Mouse (Mus musculus): Measurements from ENCODE around the gene Gm11084. TPM values are rescaled to one million over a fixed set of nuclear protein-coding genes. Genes with fewer than 3 reads are reported as not detected.

Gm11084 gene
- not detected in 2 replicates for polyA plus RNA-seq (2014; fragmentation: Nextera tagmentation; extraction: Ambion mirVana)

DNA sequence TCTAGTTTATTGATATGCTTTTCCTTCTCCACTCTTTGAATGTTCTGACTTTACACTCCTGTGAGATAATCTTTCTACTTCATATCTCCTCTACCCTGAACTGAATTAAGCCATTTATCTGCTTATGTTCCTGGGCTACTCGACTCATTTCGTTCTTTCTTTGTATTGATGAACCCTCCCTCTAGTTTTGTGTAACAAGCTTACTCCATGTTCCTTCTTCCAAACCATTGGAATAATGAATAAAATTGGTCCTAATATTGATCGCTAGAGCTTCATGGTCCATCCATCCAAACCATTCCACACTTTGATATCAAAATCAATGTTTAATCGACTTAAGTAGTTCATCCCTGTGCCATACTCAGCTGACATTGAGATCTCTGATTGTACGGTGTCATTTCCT lies at the start of gene Gm11084:
Gm11084 (minus strand) TSS at position 101 of the 400 bp plus-strand sequence.
- ATAC-seq (no peak), DNase-seq (ENCODE audit: low spot score) (no peak)
- no peak within 1 kb of the TSS for H3K4me3 ChIP-seq (ENCODE audit: low read depth, low read length)
- H3K4me2 ChIP-seq (ENCODE audit: low read length): no peak within 1 kb of the TSS
- no peaks in the 10 kb centered on the region for H3K27me3 ChIP-seq (replicated peaks; ENCODE audit: control insufficient read depth, insufficient read depth, low read length)
- no peak within 1 kb of the TSS for H3K27ac ChIP-seq (ENCODE audit: low read depth, low read length)
- no peaks in the 10 kb centered on the region for H3K36me3 ChIP-seq (ENCODE audit: control insufficient read depth, insufficient read depth, low read length)
- 0 out of 2 replicates have a peak, but pooled peaks cover 3% of the 10 kb centered on the region for H3K9me3 ChIP-seq (replicated peaks; ENCODE audit: control insufficient read depth, low read length)
- 93% methylated on average over 5 of the region's 5 CpGs for WGBS
- no peaks in the 10 kb centered on the region; the same call in 1 of the 2 replicates for H3K4me1 ChIP-seq (ENCODE audit: control insufficient read depth, insufficient read depth, low read length)
- H3K9ac ChIP-seq (ENCODE audit: low read length): no peak within 1 kb of the TSS

DNA sequence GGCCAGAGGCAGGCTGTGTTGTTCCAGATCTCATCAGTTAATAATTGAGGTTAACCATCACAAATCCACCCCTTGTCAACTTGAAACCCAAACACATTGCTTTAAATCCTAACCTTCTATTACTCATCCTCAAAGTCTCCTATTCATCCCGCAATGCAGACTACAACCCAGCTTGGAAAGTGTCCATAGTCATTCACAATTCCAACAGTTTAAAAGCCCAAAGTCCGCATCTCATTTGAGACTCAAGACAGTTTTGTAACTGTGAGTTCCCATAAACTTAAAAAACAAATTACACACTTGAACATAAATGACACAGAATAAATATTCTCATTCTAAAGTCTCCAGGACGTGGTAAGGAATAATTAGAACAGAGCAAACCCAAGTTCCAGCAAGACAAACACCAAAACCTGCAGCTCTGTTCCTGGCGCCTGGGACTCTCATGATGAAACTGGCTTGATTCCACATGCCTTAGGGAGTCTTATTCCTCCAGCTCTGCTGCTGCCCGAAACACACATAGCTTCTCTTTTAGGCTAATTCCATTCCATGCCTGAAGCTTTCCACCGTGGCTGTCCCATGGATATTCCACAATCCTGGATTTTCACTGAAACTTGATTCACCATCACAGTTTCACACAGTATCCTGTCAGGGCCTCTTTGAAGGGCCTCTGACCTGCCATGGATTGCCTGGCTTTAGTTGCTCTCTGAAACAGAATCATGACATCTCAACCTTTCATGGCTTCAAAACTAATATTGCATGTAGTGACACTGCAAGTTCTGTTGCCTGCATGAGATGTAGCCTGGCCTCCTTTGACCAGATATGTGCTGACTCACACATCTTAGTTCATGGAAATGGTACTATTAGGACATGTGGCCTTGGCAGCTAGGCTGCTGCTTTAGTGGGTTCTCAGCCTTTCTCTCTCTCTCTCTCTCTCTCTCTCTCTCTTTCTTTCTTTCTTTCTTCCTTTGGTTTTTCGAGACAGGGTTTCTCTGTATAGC lies 44.8 kb upstream of the Gm11084 start:
- no peaks in the 10 kb centered on the region for H3K27me3 ChIP-seq (replicated peaks; ENCODE audit: control insufficient read depth, insufficient read depth, low read length)
- no peak overlapping the region for H3K4me2 ChIP-seq (ENCODE audit: low read length)
- no peak overlapping the region for H3K9ac ChIP-seq (ENCODE audit: low read length)
- no peaks in the 10 kb centered on the region for H3K9me3 ChIP-seq (replicated peaks; ENCODE audit: control insufficient read depth, low read length)
- DNase-seq (ENCODE audit: low spot score) (no peak), ATAC-seq (no peak)
- WGBS: 82% methylated on average over 7 of the region's 7 CpGs
- no peaks in the 10 kb centered on the region for H3K36me3 ChIP-seq (ENCODE audit: control insufficient read depth, insufficient read depth, low read length)
- H3K27ac ChIP-seq (ENCODE audit: low read depth, low read length): no peak overlapping the region
- H3K4me1 ChIP-seq (ENCODE audit: control insufficient read depth, insufficient read depth, low read length): no peaks in the 10 kb centered on the region
- no peak overlapping the region for H3K4me3 ChIP-seq (ENCODE audit: low read depth, low read length)

DNA sequence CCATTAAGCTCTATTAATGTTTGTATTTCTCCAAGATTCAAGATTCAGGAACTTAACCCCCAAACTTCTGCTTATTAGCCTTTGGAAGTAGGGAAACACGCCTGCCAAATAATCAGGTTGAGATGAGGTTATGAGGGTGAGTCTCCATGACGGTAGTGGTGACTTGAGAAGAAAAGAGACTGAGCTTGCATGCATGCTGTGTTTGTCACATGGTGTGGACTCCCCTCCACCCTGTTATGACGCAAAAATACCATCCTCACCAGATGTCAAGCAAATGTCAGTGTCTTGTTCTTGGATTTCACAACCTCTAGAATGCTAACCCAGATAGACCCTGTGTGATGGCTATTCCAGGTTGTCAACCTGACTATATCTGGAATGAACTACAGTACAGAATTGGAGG lies 43.3 kb upstream of the Gm11084 start:
- Histone ChIP-seq H3K9me3 (replicated peaks; ENCODE audit: control insufficient read depth, low read length) (no peaks in the 10 kb centered on the region), H3K27ac (ENCODE audit: low read depth, low read length) (no peak overlapping the region), H3K4me2 (ENCODE audit: low read length) (no peak overlapping the region), H3K4me1 (ENCODE audit: control insufficient read depth, insufficient read depth, low read length) (no peaks in the 10 kb centered on the region), H3K4me3 (ENCODE audit: low read depth, low read length) (no peak overlapping the region), H3K27me3 (replicated peaks; ENCODE audit: control insufficient read depth, insufficient read depth, low read length) (no peaks in the 10 kb centered on the region), H3K9ac (ENCODE audit: low read length) (no peak overlapping the region), H3K36me3 (ENCODE audit: control insufficient read depth, insufficient read depth, low read length) (no peaks in the 10 kb centered on the region)
- 92% methylated on average over 3 of the region's 3 CpGs for WGBS
- ATAC-seq (no peak), DNase-seq (ENCODE audit: low spot score) (no peak)

DNA sequence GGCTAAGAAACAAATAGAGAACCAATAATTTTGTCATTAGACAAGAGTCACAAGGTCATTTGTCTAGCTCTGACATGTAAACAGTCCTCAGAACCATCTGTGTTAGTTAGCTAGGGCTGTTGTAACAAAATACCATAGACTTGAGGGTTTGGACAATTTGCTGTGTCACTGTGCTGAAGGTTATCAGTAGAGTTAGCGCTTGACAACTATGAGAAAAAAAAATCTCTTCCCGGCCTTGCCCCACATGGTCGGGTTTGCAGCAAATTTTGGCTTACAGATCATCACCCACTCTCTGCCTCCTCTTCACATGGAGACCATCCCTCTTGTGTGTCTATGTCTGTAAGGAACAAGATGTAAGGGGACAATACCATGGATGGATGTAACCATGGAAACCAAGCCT lies 41.5 kb upstream of the Gm11084 start:
- Histone ChIP-seq H3K4me2 (ENCODE audit: low read length) (no peak overlapping the region), H3K36me3 (ENCODE audit: control insufficient read depth, insufficient read depth, low read length) (no peaks in the 10 kb centered on the region), H3K4me3 (ENCODE audit: low read depth, low read length) (no peak overlapping the region), H3K4me1 (ENCODE audit: control insufficient read depth, insufficient read depth, low read length) (no peaks in the 10 kb centered on the region), H3K9me3 (replicated peaks; ENCODE audit: control insufficient read depth, low read length) (no peaks in the 10 kb centered on the region), H3K9ac (ENCODE audit: low read length) (no peak overlapping the region), H3K27me3 (replicated peaks; ENCODE audit: control insufficient read depth, insufficient read depth, low read length) (no peaks in the 10 kb centered on the region), H3K27ac (ENCODE audit: low read depth, low read length) (no peak overlapping the region)
- WGBS: 89% methylated on average over 3 of the region's 3 CpGs
- ATAC-seq: no peak
- no peak for DNase-seq (ENCODE audit: low spot score)

DNA sequence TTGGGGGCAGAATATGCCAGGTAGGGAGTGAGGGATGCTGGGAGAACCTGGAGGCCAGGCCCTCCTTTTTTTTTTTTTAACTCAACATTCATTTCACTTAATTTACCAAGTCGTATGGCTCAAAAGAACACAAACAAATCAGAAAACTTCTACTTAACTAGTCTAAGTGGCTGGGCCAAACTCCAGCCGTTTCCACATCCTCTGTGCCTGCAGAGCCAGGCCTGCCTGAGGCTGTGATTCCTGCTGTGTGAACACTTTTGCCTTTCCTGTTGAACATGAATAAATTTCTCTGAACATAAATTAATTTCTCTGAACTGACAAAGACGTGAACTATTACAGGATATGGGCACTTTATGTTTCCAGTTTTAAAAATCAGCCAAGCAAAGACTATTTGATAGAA lies 40.6 kb upstream of the Gm11084 start:
- no peaks in the 10 kb centered on the region for H3K4me1 ChIP-seq (ENCODE audit: control insufficient read depth, insufficient read depth, low read length)
- 57% methylated on average over 3 of the region's 3 CpGs for WGBS
- no peak overlapping the region for H3K9ac ChIP-seq (ENCODE audit: low read length)
- ATAC-seq (no peak), DNase-seq (ENCODE audit: low spot score) (no peak)
- no peak overlapping the region for H3K4me3 ChIP-seq (ENCODE audit: low read depth, low read length)
- no peak overlapping the region for H3K4me2 ChIP-seq (ENCODE audit: low read length)
- no peaks in the 10 kb centered on the region for H3K9me3 ChIP-seq (replicated peaks; ENCODE audit: control insufficient read depth, low read length)
- no peaks in the 10 kb centered on the region for H3K27me3 ChIP-seq (replicated peaks; ENCODE audit: control insufficient read depth, insufficient read depth, low read length)
- no peak overlapping the region for H3K27ac ChIP-seq (ENCODE audit: low read depth, low read length)
- H3K36me3 ChIP-seq (ENCODE audit: control insufficient read depth, insufficient read depth, low read length): no peaks in the 10 kb centered on the region

DNA sequence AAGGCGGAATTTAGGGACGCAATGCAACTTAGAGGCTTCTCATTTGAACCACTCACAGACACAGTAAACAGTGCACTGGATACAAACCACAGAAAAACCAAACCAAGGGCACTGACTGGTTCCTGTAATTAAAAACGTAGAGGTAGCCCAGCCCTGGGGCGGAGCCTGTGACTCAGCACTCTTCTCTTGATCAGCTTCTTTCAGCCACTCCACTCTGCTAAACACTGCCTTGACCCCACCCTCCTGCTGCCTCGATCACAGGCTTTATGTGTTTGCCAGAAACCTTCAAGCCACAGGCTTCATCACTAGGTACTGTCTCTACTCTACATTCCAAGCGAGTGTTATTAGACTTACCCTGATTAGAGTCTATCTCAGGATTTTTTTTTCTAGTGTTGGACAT lies 37.3 kb upstream of the Gm11084 start:
- Histone ChIP-seq H3K4me1 (ENCODE audit: control insufficient read depth, insufficient read depth, low read length) (no peaks in the 10 kb centered on the region), H3K36me3 (ENCODE audit: control insufficient read depth, insufficient read depth, low read length) (no peaks in the 10 kb centered on the region), H3K9ac (ENCODE audit: low read length) (no peak overlapping the region), H3K4me3 (ENCODE audit: low read depth, low read length) (no peak overlapping the region), H3K4me2 (ENCODE audit: low read length) (no peak overlapping the region), H3K27me3 (replicated peaks; ENCODE audit: control insufficient read depth, insufficient read depth, low read length) (no peaks in the 10 kb centered on the region), H3K27ac (ENCODE audit: low read depth, low read length) (no peak overlapping the region), H3K9me3 (replicated peaks; ENCODE audit: control insufficient read depth, low read length) (no peaks in the 10 kb centered on the region)
- no peak for ATAC-seq
- DNase-seq (ENCODE audit: low spot score): no peak
- 45% methylated on average over 6 of the region's 6 CpGs for WGBS

DNA sequence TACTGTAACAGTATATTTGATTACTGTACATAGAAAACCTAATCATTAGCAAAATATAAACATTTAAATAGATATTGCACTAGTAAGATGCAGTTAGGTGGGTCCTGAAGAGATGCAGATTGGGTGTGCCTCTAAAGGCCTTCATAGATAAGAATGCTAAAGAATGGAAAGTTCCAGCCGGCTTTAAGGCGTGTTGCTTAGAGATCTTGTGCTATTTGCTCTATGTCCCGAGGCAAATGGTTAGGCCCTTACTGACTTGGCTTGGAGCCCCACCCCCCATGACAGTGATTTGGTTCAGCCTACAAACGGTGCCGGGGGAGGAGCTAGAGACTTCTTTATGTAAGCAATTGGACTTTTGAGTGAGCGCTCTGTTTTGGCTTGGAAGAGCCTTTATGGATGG lies 34.5 kb upstream of the Gm11084 start:
- ATAC-seq (no peak), DNase-seq (ENCODE audit: low spot score) (no peak)
- 88% methylated on average over 6 of the region's 6 CpGs for WGBS
- no peaks in the 10 kb centered on the region for H3K4me1 ChIP-seq (ENCODE audit: control insufficient read depth, insufficient read depth, low read length)
- no peak overlapping the region for H3K27ac ChIP-seq (ENCODE audit: low read depth, low read length)
- no peak overlapping the region for H3K4me2 ChIP-seq (ENCODE audit: low read length)
- no peaks in the 10 kb centered on the region for H3K27me3 ChIP-seq (replicated peaks; ENCODE audit: control insufficient read depth, insufficient read depth, low read length)
- no peak overlapping the region for H3K9ac ChIP-seq (ENCODE audit: low read length)
- no peaks in the 10 kb centered on the region for H3K9me3 ChIP-seq (replicated peaks; ENCODE audit: control insufficient read depth, low read length)
- H3K36me3 ChIP-seq (ENCODE audit: control insufficient read depth, insufficient read depth, low read length): no peaks in the 10 kb centered on the region
- H3K4me3 ChIP-seq (ENCODE audit: low read depth, low read length): no peak overlapping the region

DNA sequence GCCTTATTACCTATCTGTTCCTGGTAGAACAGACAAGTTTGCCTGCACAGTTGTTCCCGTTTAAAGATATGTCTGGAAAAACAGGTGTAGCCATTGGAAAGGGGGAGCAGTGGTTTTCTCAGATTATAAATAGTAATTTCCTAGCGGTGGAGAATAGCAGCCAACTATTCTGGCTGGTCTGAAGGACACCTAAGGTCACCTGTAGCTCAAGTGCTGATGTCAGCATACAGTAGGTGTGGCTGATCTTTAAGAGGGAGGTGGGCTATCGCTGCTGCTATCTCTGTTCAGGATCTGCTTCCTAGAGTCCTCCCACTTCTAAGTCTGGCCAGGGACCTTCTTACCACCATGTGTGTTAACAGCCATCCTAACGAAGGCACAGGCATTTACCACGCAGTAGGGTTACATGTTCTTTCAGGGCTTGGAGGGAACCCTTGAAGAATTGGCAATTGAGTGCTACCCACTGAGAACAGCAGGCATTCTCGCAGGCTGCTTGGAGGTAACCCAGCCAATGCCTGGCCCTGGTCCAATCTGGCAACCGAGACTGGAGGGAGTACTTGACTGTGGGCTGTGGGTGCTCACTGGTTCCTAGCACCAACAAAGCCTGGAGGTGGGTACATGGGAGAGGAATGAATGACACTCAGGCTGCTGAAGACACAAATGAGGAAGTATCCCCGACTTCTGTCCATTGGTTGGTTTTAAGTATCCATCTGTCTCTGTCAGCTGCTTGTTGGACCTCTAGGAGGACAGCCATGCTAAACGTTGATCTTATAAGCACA lies 33.0 kb upstream of the Gm11084 start:
- ATAC-seq: peak; percentile 75; the same call in 1 of the 2 replicates
- H3K4me2 ChIP-seq (ENCODE audit: low read length): no peak overlapping the region
- H3K4me1 ChIP-seq (ENCODE audit: control insufficient read depth, insufficient read depth, low read length): no peaks in the 10 kb centered on the region
- WGBS: 65% methylated on average over 9 of the region's 9 CpGs
- H3K9ac ChIP-seq (ENCODE audit: low read length): no peak overlapping the region
- H3K9me3 ChIP-seq (replicated peaks; ENCODE audit: control insufficient read depth, low read length): no peaks in the 10 kb centered on the region
- no peak overlapping the region for H3K4me3 ChIP-seq (ENCODE audit: low read depth, low read length)
- no peak overlapping the region for H3K27ac ChIP-seq (ENCODE audit: low read depth, low read length)
- no peaks in the 10 kb centered on the region for H3K27me3 ChIP-seq (replicated peaks; ENCODE audit: control insufficient read depth, insufficient read depth, low read length)
- DNase-seq (ENCODE audit: low spot score): peak; percentile 81
- no peaks in the 10 kb centered on the region for H3K36me3 ChIP-seq (ENCODE audit: control insufficient read depth, insufficient read depth, low read length)

Data from forebrain, embryonic 14.5 days (tissue).